Mouse (Mus musculus) spleen, postnatal 10 days (tissue): Measurements from ENCODE around the gene Aldh18a1.
A peak's percentile ranks its signal among the peaks of the same experiment; 100 is the strongest.
"Not testable (repeated sequence)": the region's sequence is repeated elsewhere in the genome, so short reads cannot be mapped to it uniquely, and the experiment has no call there.

Source experiments
- DNase-seq, 2 experiments: peaks; one replicate each; pipeline ENCODE4 v3.0.0; 2021 to 2022; ENCODE audit warnings: low spot score in 2 of 2

The Aldh18a1 gene

GRCm38 (mm10) chr19:40588293-40588654, at the start of gene Aldh18a1:
Gene Aldh18a1, minus strand, starts transcription at chr19:40588463.
- peak; percentile 85 to 92 for DNase-seq

- DNase-seq: no peak
These were observed 49.3 kb upstream of the Aldh18a1 start for GRCm38 (mm10) chr19:40637601-40638000.

GRCm38 (mm10) chr19:40637091-40637490, 48.8 kb upstream of the Aldh18a1 start:
- DNase-seq: no peak

GRCm38 (mm10) chr19:40633144-40633543, 44.9 kb upstream of the Aldh18a1 start:
- DNase-seq: no peak

- DNase-seq: no peak
These were observed 44.4 kb upstream of the Aldh18a1 start for GRCm38 (mm10) chr19:40632668-40633067.

- no peak for DNase-seq
These were observed 43.9 kb upstream of the Aldh18a1 start for GRCm38 (mm10) chr19:40632193-40632592.

- DNase-seq: no peak
These were observed 42.3 kb upstream of the Aldh18a1 start for GRCm38 (mm10) chr19:40630606-40631005.

GRCm38 (mm10) chr19:40630096-40630495, 41.8 kb upstream of the Aldh18a1 start:
- no peak for DNase-seq

- DNase-seq: no peak
These were observed 40.7 kb upstream of the Aldh18a1 start for GRCm38 (mm10) chr19:40628950-40629349.

- DNase-seq: no peak
These were observed 37.7 kb upstream of the Aldh18a1 start for GRCm38 (mm10) chr19:40625935-40626334.

GRCm38 (mm10) chr19:40621616-40622015, 33.4 kb upstream of the Aldh18a1 start:
- DNase-seq: not testable (repeated sequence)

GRCm38 (mm10) chr19:40616021-40616420, 27.8 kb upstream of the Aldh18a1 start:
- no peak for DNase-seq

GRCm38 (mm10) chr19:40614811-40615210, 26.5 kb upstream of the Aldh18a1 start:
- DNase-seq: no peak

GRCm38 (mm10) chr19:40611830-40612506, 23.7 kb upstream of the Aldh18a1 start, which contains the start of the genes Tctn3 and Entpd1:
Gene Tctn3, minus strand, starts transcription at chr19:40612233.
Gene Entpd1, plus strand, starts transcription at chr19:40612366.
- DNase-seq: peak; percentile 84 to 95

GRCm38 (mm10) chr19:40607676-40608075, 19.4 kb upstream of the Aldh18a1 start:
- no peak for DNase-seq

- DNase-seq: no peak
These were observed 16.9 kb upstream of the Aldh18a1 start for GRCm38 (mm10) chr19:40605189-40605588.

GRCm38 (mm10) chr19:40601870-40602269, 13.6 kb upstream of the Aldh18a1 start:
- no peak for DNase-seq

- not testable (repeated sequence) for DNase-seq
These were observed 12.6 kb upstream of the Aldh18a1 start for GRCm38 (mm10) chr19:40600846-40601245.

- DNase-seq: no peak
These were observed 7.6 kb upstream of the Aldh18a1 start for GRCm38 (mm10) chr19:40595831-40596230.

GRCm38 (mm10) chr19:40595231-40595630, 7.0 kb upstream of the Aldh18a1 start:
- DNase-seq: no peak

GRCm38 (mm10) chr19:40589530-40589880, 1.2 kb upstream of the Aldh18a1 start:
- no peak for DNase-seq

- DNase-seq: peak; percentile 88 to 96
These were observed 725 bp upstream of the Aldh18a1 start for GRCm38 (mm10) chr19:40588847-40589529.
